Mouse (Mus musculus) erythroblast, embryonic 14.5 days (primary cell): ENCODE results near the gene Oprd1. TPM values are rescaled to one million over a fixed set of nuclear protein-coding genes. Genes with fewer than 3 reads are reported as not detected.

ENCODE experiments used
- H3K27me3 ChIP-seq: 2 replicates; pipeline ENCODE4 v1.6.1; 2012; ENCODE audit warnings: inconsistent platforms; ENCODE audit not compliant: control insufficient read depth
- H3K36me3 ChIP-seq: 2 replicates; pipeline ENCODE4 v1.6.1; 2012; ENCODE audit warnings: mild to moderate bottlenecking, inconsistent platforms; ENCODE audit not compliant: control insufficient read depth
- H3K4me1 ChIP-seq: 2 replicates; pipeline ENCODE4 v1.6.1; 2012; ENCODE audit warnings: inconsistent platforms; ENCODE audit not compliant: control insufficient read depth
- H3K4me3 ChIP-seq: replicated peaks from 2 replicates; pipeline ENCODE3; 2012; ENCODE audit warnings: moderate library complexity, mild to moderate bottlenecking, inconsistent platforms
- H3K9me3 ChIP-seq: 2 replicates; pipeline ENCODE4 v1.6.1; 2012; ENCODE audit warnings: low read length, inconsistent platforms, mixed read lengths; ENCODE audit not compliant: control insufficient read depth
- GATA1 ChIP-seq: IDR thresholded peaks from 2 replicates; pipeline ENCODE4 v1.6.1; 2012; ENCODE audit warnings: low read length, inconsistent platforms, mixed read lengths
- TAL1 ChIP-seq: IDR thresholded peaks from 3 replicates; pipeline ENCODE4 v1.6.1; 2012; ENCODE audit warnings: low read length, inconsistent platforms, mixed read lengths
- polyA plus RNA-seq: library from polyadenylated mRNA; stranded (reverse); fragments of >175 nt; gene quantifications from 2 replicates; pipeline ENCODE4 v1.2.3, GENCODE M21; 2012

Gene Oprd1
- polyA plus RNA-seq, 1 experiment: not detected

DNA sequence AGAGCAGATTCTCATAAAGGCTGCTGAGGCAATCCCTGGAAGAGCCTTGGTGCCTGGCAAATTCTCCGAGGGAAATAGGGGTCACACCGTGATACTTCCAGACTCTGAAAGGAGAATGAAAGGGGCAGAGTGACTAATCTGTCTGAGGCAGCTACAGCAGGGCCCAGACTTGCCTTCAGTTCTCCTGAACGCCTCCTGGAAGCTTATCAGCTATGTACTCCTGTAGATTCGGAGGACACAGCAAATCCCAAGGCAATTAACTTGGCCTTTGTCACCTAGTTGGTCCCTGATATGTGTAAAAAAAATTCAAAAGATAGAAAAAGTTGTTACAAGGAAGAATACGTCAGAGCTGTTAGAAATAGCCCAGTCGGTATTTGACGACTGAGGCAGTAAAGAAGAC lies 49.2 kb downstream of the Oprd1 start:
- Histone ChIP-seq H3K9me3 (no peaks in the 10 kb centered on the region), H3K4me3 (no peak overlapping the region), H3K4me1 (no peaks in the 10 kb centered on the region; the same call in 1 of the 2 replicates), H3K36me3 (no peaks in the 10 kb centered on the region), H3K27me3 (peaks cover 17% of the 10 kb centered on the region)
- TF ChIP-seq TAL1 (no peak), GATA1 (no peak)

DNA sequence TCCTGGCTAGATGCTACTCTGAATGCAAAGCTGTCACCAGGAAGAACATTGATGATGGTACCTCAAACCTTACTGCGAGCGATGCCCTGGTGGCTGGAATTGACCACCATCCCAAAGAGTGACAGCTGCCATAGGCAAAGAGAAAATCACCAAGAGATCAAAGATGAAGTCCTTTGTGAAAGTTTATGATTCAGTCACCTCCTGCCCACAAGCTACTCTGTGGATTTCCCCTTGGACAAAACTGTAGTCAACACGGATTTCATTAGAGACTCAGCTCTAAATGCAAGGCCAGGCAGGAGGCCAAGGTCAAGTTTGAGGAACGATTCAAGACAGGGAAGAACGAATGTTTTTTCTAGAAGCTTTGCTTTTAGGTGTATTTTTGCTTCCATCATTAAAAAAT lies 50.4 kb downstream of the Oprd1 start:
- no peaks in the 10 kb centered on the region for H3K36me3 ChIP-seq
- no peak overlapping the region for H3K4me3 ChIP-seq
- H3K27me3 ChIP-seq: peaks cover 14% of the 10 kb centered on the region
- H3K4me1 ChIP-seq: no peaks in the 10 kb centered on the region; the same call in 1 of the 2 replicates
- H3K9me3 ChIP-seq: no peaks in the 10 kb centered on the region
- no peak for TF ChIP-seq GATA1
- TF ChIP-seq TAL1: no peak

DNA sequence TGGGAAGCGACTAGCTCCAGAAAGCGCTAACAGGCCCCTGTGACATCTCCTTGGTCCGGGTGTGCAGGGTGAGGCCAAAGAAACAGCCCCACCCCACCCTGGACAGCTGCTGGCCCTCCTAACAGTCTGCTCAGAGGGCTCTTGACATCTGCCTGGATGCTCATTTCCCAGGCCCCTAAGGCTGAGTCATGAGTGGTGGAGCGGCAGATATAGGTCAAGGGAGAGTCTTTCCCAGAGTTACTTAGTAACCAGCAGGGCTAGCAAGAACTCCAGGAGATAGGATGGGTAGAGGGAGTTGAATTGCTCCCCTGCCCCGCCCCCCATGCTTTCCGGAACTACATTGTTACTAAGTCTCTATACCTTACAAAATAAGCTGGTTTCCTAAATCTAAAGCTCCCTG lies 51.1 kb downstream of the Oprd1 start:
- no peaks in the 10 kb centered on the region for H3K36me3 ChIP-seq
- TF ChIP-seq TAL1: no peak
- no peak for TF ChIP-seq GATA1
- no peaks in the 10 kb centered on the region; the same call in 1 of the 2 replicates for H3K4me1 ChIP-seq
- H3K4me3 ChIP-seq: no peak overlapping the region
- no peaks in the 10 kb centered on the region for H3K9me3 ChIP-seq
- peaks cover 12% of the 10 kb centered on the region for H3K27me3 ChIP-seq

DNA sequence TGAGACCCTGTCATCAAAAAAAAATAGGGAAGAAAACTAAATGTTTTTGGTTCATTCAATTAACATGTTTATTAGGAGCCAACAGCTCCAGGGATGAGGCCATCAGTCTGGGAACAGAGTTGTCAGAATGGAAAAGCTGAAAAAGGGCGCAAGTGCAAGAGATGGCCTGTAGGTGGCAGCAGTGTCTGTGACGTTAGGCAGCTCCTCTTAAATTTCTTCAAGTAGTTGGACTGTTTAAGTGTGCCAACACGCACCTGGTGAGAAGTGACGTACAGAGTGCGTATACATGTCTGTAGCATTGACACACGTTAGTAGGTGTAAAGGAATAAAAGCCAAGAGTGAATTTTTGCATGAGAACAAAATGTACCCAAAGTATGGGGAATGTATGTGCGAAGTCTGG lies 55.4 kb downstream of the Oprd1 start:
- Histone ChIP-seq H3K27me3 (peaks cover 10% of the 10 kb centered on the region), H3K9me3 (peaks cover 3% of the 10 kb centered on the region; the same call in 1 of the 2 replicates), H3K4me3 (no peak overlapping the region), H3K4me1 (no peaks in the 10 kb centered on the region; the same call in 1 of the 2 replicates), H3K36me3 (no peaks in the 10 kb centered on the region)
- TF ChIP-seq GATA1 (no peak), TAL1 (no peak)

DNA sequence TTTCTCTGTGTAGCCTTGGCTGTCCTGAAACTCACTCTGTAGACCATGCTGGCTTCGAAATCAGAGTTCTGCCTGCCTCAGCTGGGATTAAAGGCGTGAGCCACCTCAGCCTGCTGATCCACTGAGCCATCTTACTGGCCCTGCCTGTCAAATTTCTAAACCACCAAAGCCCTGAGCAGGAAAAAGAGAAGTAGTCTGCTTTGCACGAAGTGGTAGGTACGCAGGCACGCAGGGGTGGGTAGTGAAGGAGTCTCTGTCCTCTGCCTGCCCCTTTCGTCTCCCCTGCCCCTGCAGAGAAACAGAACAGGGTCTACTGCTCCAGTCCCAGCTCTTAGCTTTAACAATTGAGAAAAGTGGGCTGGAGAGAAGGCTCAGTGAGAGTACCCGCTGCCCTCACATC lies 59.2 kb downstream of the Oprd1 start:
- Histone ChIP-seq H3K4me1 (peaks cover 1% of the 10 kb centered on the region), H3K9me3 (peaks cover 3% of the 10 kb centered on the region; the same call in 1 of the 2 replicates), H3K27me3 (peaks cover 4% of the 10 kb centered on the region; the same call in 1 of the 2 replicates), H3K4me3 (no peak overlapping the region), H3K36me3 (no peaks in the 10 kb centered on the region)
- no peak for TF ChIP-seq TAL1
- no peak for TF ChIP-seq GATA1

DNA sequence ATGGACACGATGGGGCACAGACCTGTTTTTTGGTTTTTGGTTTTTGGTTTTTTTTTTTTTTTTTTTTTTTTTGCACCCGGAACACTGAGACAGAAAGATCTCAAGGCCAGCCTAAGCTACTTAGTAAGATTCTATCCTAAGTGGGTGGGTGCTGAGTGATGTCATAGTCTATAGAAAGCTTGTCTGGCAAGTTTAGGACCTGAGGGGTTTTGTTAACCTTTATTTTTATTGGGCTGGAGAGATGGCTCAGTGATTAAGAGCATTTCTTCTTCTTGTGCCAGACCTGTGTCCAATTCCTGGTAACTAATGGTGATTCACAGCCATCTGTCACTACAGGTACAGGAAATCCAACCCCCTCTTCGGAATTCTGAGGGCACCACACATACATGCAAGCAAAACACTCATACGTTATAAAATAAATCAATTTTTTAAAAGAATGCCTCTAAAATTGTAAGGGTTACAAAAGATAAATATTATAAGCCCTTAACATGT lies 63.7 kb downstream of the Oprd1 start:
- no peak overlapping the region for H3K4me3 ChIP-seq
- TF ChIP-seq TAL1 (no peak), GATA1 (no peak)
- no peaks in the 10 kb centered on the region for H3K36me3 ChIP-seq
- peaks cover 45% of the 10 kb centered on the region for H3K4me1 ChIP-seq
- H3K9me3 ChIP-seq: no peaks in the 10 kb centered on the region
- H3K27me3 ChIP-seq: peaks cover 4% of the 10 kb centered on the region; the same call in 1 of the 2 replicates

DNA sequence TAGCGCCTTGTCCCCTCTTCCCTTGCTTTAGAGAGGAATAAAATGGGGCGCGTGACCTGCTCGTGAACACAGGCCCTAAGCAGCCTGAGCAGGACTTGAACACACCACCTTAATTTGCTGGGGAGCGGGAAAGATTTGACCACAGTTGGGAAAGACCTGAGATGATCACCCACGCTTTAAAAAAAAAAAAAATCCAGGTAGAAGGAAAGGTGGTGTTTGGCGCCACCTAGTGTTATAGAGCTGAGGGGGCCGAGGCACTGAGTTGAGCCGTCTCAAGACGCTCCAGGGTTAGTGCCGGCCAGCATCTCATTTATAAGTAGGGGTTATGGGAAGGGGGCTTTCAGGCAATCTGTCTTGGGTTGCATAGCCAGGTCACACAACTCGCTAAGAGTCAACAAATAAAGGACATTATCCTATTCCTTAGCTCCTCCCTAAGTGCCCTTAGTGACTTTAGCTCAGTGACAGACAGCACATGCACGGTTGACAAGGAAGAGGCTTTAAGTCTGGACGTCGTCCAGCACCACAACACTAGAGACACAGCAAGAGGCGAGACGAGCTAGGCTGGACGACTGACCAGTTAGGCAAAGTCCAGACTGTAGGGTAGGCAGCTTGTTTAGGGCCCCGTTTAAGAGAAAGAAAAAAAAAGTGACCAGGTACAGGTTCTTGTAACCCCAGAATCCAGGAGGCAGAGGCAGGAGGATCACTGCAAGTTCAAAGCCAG lies 64.6 kb downstream of the Oprd1 start:
- H3K27me3 ChIP-seq: no peaks in the 10 kb centered on the region
- TF ChIP-seq GATA1 (no peak), TAL1 (no peak)
- H3K36me3 ChIP-seq: peaks cover 2% of the 10 kb centered on the region; the same call in 1 of the 2 replicates
- H3K4me3 ChIP-seq: peak overlapping the region; percentile 16
- no peaks in the 10 kb centered on the region for H3K9me3 ChIP-seq
- peaks cover 48% of the 10 kb centered on the region for H3K4me1 ChIP-seq

DNA sequence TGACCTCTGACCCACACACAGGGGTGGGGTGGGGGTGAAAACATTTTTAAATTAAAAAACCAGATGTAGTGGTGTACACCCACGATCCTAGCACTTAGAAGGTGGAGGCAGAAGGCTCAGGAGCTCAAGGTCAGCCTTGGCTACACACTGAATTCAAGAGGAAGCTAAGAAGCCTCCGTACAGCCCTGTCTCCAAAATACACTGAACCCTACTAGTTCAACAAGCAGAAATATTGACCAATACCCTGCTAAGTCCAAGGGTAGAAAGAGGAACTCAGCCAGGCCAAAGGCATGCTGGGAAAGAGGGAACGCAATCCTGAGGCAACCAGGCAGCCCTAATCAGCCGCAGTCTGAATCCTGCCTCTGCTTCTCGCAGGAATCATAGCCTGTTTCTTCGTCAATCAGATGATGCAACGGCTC lies 66.0 kb downstream of the Oprd1 start:
- Histone ChIP-seq H3K9me3 (no peaks in the 10 kb centered on the region), H3K4me1 (peaks cover 52% of the 10 kb centered on the region), H3K36me3 (peaks cover 16% of the 10 kb centered on the region), H3K27me3 (no peaks in the 10 kb centered on the region), H3K4me3 (peak overlapping the region; percentile 39)
- TF ChIP-seq GATA1 (no peak), TAL1 (no peak)

DNA sequence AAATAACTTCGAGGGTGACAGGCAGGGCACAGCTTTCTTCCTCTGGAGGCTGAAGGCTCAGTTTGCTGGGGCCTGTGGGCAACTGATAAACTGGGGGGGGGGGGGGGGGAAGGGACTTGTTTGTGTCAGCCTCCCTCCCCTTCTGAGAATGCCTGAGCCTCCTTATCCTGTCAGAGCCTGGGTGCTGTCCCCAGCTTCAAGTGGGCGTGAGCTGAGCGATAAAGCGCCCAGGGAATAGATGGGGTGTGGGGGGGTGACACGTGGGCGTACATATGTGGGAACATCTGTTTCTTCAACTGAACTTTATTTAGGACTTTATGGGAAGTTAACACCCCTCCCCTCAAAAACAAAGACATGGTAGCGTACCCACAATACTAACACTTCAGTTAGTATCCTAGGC lies 66.8 kb downstream of the Oprd1 start:
- Histone ChIP-seq H3K4me1 (peaks cover 60% of the 10 kb centered on the region), H3K27me3 (no peaks in the 10 kb centered on the region), H3K9me3 (no peaks in the 10 kb centered on the region), H3K36me3 (peaks cover 24% of the 10 kb centered on the region), H3K4me3 (peak overlapping the region; percentile 82)
- TF ChIP-seq TAL1 (peak; percentile 76), GATA1 (peak; percentile 85)
